Mouse (Mus musculus) ES-E14 (cell line): Measurements from ENCODE around the gene Coro1c.

Source experiments
- CHD2 ChIP-seq: IDR thresholded peaks from 2 replicates; pipeline ENCODE4 v1.6.1; 2014; ENCODE audit warnings: mild to moderate bottlenecking, low read depth, low read length, inconsistent platforms
- HCFC1 ChIP-seq: IDR thresholded peaks from 2 replicates; pipeline ENCODE4 v1.6.1; 2012; ENCODE audit warnings: low read length, inconsistent platforms, borderline replicate concordance; ENCODE audit not compliant: insufficient read depth
- MAFK ChIP-seq: IDR thresholded peaks from 2 replicates; pipeline ENCODE4 v1.6.1; 2014; ENCODE audit warnings: mild to moderate bottlenecking, low read depth, low read length, inconsistent platforms; ENCODE audit not compliant: insufficient read depth
- ZC3H11A ChIP-seq: IDR thresholded peaks from 2 replicates; pipeline ENCODE4 v1.6.1; 2012; ENCODE audit warnings: low read depth, mild to moderate bottlenecking, inconsistent platforms, low read length, borderline replicate concordance
- ZNF384 ChIP-seq: IDR thresholded peaks from 2 replicates; pipeline ENCODE4 v1.6.1; 2012; ENCODE audit warnings: low read depth, low read length, inconsistent platforms

DNA sequence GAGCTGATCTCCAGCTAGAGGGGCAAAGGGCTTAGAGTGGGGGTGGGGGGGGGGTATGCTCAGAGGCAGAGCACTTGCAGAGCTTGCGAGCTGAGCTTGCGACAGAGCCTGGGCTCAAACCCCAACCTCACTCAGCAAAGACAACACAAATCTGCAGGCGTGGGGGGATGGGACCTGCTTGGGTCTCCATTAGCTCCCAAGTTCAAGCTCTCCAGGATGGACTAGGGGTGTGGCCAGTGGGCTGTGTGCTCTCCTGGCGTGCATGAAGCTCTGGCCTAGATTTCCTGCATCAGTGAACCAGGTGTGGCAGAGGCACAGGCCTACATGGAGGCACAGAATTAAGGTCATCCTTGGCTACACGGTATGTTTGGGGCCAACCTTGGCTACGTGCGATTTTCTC is 80.1 kb downstream of the Coro1c start:
- no peak for TF ChIP-seq HCFC1
- TF ChIP-seq CHD2, result no peak
- TF ChIP-seq ZNF384, result no peak
- no peak for TF ChIP-seq MAFK
- TF ChIP-seq ZC3H11A, result no peak
